Mouse (Mus musculus) frontal cortex, postnatal 25 days (tissue): ENCODE results near the gene Hgf.

Experiments used
- DNase-seq, 2 experiments: peaks; one replicate each; pipeline ENCODE4 v3.0.0; 2022; ENCODE audit warnings: low spot score in 2 of 2

Gene Hgf

DNA sequence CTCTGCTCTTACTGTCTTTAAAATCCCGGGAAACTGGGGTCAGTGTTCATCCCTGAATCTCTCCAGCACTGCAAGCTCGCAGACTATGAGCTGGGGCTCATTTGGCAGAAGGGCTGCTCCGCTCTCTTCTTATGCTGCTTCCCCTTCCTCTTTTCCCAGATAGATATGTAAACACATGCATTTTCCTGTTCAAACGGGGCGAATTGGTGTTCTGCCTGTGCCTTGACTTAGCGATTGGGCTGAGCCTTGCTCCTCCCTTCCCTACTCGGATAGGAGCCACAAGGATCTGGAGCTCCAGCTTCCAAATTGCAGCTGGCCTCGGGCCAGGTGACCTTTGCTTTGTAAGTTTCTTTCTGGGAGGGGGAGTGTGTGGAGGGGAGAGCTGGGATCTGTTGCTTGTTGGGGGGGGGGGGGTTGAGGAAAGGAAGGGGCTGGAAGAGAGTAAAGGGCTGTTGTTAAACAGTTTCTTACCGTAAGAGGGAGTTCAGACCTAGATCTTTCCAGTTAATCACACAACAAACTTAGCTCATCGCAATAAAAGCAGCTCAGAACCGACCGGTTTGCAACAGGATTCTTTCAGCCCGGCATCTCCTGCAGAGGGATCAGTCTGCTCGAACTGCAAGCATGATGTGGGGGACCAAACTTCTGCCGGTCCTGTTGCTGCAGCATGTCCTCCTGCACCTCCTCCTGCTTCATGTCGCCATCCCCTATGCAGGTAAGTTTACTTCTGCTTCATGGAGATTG is at the start of gene Hgf:
Gene Hgf, plus strand, starts transcription at position 192 of the 744 bp plus-strand sequence.
- DNase-seq, result no peak

DNA sequence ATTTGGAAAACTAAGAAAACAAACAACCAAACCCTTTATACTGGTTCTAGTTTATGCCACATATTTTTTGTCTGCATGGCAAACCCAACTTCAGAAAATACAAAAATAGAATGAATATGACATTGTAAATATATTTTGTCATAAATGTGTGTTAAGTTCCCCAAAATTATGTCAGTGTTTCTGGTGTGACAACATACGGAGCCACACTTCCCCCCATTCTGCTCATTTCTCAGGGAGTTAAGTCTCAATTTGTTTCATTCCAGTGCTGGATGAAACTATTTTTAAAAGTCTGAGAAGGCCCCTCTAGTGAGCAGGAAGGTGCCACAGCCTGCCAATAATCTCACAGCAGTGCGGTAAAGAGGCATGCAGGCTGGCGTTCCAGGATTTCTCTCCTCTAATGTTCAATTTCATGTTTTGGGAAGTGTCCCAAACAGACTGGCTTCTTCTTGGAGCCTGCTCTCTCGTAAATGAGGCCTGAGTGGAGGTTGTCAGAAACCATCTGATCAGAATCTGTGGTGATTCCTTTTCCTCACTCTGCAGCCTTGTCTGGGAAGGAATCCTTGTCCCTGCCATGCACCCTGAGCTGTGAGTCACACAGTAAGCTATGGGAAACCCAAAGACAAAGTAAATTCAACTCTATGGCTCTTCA is 46.5 kb upstream of the Hgf start:
- no peak for DNase-seq

DNA sequence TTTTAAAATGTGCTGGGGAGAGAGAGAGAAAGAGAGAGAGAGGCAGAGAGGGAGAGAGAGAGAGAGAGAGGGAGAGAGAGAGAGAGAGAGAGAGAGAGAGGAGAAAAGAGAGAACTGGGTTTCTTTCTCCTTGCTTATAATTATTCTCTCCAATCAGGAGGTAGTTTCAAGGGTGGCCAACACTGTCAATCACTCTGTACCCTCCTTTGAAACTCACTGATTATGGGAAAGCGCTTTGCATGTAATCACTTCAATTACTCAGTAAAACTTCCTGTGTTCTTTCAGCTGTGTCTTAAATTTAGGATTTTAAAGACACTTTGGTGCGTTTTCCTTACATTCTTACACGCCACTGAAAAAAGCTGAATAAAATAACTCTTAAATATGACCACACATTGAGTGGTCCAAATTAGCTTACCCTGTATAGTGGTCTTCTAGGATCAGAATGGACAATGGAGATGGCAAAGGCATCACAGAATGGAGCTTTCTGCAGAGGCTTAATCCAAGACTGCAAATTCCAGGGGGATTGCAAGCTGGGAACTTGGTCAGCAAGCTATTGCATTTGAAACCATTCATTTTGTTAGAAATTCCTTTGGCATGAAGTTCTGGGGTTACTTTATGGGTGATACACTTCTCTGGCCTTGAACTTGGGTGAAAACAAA is 21.5 kb upstream of the Hgf start:
- DNase-seq, result no peak

DNA sequence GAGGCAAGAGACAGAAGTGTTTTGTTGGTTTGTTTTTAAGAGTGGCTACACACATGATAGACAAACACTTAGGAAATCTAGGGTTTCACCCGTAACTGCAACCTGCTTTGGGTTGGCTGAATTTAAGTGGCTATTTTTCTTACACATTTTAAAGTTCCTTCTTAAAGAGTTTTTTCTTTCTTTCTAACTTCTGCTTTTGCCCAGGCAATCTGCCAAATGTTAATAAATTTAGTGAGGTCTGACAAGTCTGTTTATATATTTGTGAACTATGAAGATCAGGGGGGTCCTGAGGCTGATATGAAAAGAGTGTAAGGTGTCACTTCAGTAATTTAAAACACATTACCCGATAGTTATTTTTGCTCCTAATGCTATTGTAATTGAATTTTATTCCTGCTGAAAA is 15.2 kb upstream of the Hgf start:
- DNase-seq, result no peak

- no peak for DNase-seq
Measured at GRCm38 (mm10) chr5:16541561-16542116, 11.7 kb upstream of the Hgf start.

- no peak for DNase-seq
Measured at GRCm38 (mm10) chr5:16547490-16547889, 5.8 kb upstream of the Hgf start.

- no peak for DNase-seq
Measured at GRCm38 (mm10) chr5:16552647-16553046, 648 bp upstream of the Hgf start.

DNA sequence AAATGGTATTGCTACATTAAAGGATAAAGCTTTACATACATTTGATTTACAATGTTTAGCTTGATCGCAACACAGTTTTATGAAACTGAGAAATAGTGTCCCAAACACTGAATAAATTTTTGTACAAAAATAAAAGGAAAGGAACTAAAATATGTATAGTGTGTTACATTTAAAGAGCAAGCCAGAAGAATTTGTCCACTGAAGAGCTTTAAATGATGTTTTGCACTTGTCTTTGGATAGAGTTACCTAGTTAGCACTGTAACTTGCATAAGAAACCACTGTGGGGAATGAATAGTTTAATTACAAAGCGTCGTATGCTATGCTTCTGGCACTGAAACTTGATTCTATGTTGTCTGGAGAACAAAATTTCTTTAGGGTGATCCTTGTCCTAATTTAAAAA is 7.0 kb downstream of the Hgf start:
- no peak for DNase-seq

DNA sequence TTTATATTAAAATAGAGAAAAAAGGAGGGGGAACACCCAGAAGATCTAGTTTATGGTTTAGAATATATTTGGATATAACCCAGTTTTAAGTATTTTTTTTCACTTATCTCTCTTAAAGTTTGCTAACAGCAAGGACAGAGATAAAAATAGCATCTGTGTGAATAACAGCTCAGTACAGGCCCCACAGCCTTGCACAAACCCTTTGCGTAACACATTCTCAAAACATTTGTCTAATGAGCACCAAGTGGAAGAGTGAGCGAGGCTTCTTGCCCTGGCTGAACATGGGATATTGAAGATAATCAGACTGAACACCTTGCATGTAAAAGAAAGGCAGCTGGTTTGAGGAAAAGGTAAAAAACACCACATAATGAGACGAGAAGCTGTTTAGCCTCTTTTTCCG is 15.7 kb downstream of the Hgf start:
- no peak for DNase-seq

DNA sequence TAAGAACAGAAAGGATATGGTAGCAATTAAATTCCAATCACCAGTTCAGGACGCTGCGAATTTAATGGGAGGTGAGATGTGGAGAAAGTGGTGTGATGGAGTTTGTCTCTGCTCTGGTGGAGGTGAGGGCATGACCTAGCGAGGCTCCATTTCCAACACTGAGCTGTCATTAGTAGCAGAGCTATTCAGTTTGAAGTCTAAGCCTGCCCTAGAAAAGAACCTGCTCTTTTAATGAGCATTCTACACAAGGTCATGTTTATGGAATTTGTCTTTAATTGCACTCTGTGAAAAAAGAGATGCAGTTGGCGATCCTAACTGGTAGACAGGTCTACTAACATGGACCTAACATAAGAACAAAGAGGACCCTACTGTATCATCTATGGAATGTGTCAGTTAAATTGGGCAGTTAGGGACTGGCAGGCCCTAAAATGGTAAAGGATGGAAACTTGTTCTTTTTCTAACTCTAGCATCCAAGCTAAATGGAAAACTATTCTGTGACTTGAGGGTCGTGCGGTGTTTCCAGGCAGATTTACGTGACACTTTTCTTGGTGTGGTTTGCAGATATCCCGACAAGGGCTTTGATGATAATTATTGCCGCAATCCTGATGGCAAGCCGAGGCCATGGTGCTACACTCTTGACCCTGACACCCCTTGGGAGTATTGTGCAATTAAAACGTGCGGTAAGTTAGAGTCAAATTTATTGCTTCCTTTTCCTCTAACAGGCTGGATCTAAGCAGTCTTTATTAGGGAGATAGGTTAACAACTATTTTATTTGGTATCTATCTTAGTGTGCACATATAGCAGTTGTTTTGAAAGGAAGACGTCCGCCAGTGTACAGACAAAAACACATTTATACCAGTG is 24.8 kb downstream of the Hgf start:
- DNase-seq, result no peak

GRCm38 (mm10) chr5:16595699-16596098 is 42.4 kb downstream of the Hgf start:
- no peak for DNase-seq

GRCm38 (mm10) chr5:16597996-16598395 is 44.7 kb downstream of the Hgf start:
- DNase-seq, result no peak

- no peak for DNase-seq
Measured at GRCm38 (mm10) chr5:16601463-16601862, 48.2 kb downstream of the Hgf start.

GRCm38 (mm10) chr5:16632996-16633395 is 79.7 kb downstream of the Hgf start:
- no peak for DNase-seq

DNA sequence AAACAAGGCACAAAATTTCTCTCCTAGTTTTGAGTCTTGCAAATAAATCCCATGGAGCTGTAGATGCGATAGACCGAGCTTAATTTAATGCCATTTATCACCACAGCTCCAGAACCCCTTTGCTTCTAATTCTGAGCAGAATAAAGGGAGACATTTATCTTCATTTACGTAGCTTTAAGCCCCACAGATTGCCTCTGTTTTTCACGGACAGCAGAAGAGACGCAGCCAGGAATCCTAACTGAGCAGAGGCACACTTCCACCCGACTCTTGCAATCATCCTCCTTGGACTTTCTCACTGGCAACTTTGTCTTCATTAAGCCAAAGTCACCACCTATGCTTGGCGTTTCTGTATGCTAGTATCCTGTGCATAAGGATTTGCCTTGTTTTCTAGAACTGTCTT is 93.1 kb downstream of the Hgf start:
- no peak for DNase-seq

DNA sequence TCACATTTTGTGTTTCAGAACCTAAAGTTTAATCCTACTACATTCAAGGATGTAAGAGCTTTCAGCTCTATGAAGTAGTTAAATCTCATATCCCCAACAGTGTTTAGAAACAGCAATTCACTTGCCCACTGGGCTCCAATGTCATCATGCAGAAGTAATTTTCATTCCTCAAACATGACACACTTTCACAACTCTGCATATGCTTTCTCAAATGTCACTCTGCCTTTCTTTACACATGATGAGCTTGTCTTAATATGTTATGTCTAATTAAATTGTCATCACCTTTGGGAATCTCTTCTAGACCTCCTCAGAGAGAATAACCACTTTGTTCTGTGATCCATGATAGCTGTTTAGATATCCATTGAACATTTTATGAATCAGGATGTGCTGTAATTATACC is 94.4 kb downstream of the Hgf start:
- DNase-seq, result no peak

- DNase-seq, result no peak
Measured at GRCm38 (mm10) chr5:16650240-16650639, 96.9 kb downstream of the Hgf start.

DNA sequence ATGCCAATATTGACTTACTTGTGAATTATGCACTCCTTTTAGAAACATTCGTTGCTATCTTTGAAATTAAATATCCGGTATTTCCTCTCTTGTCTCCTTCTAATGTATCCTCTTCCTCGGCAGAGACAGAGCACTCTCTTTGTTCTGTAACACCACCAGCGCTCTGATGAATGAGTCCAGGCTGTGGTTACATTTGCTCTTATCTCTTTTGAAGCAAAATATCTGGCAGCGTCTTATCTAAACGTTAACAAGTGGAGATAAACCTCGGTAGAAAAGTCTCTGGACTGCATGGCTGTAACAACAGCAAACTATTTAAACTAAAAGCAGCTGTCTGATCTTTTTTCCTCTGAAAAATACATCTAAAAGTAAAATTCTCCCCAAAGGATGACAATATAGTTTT is 100.7 kb downstream of the Hgf start:
- no peak for DNase-seq
